Mouse (Mus musculus) embryonic facial prominence, embryonic 15.5 days (tissue): Measurements from ENCODE around the gene Pcbp3. TPM values are rescaled to one million over a fixed set of nuclear protein-coding genes. Genes with fewer than 3 reads are reported as not detected.

Experiments
- ATAC-seq: fragments of 200-750 bp; cut with Nextera tagmentation; 2 replicates; pipeline ENCODE4 v1.8.0; 2017; ENCODE audit warnings: low read depth, moderate TSS enrichment; ENCODE audit not compliant: insufficient number of reproducible peaks, low FRiP score, low TSS enrichment
- H3K27ac ChIP-seq: fragments of 300-500 bp; sonication (generic); replicated peaks from 2 replicates; pipeline ENCODE4 v1.5.1; 2015; ENCODE audit warnings: mild to moderate bottlenecking, inconsistent platforms
- H3K27me3 ChIP-seq: fragments of 300-500 bp; sonication (generic); 2 replicates; pipeline ENCODE4 v1.6.1; 2015; ENCODE audit warnings: inconsistent platforms
- H3K36me3 ChIP-seq: fragments of 300-500 bp; sonication (generic); 2 replicates; pipeline ENCODE4 v1.6.1; 2015; ENCODE audit warnings: mild to moderate bottlenecking, inconsistent platforms
- H3K4me1 ChIP-seq: fragments of 300-500 bp; sonication (generic); 2 replicates; pipeline ENCODE4 v1.6.1; 2015; ENCODE audit warnings: inconsistent platforms
- H3K4me2 ChIP-seq: fragments of 300-500 bp; sonication (generic); replicated peaks from 2 replicates; pipeline ENCODE4 v1.6.1; 2015; ENCODE audit warnings: mild to moderate bottlenecking, inconsistent platforms
- H3K4me3 ChIP-seq: fragments of 300-500 bp; sonication (generic); replicated peaks from 2 replicates; pipeline ENCODE4 v1.5.1; 2015; ENCODE audit warnings: mild to moderate bottlenecking, inconsistent platforms
- H3K9ac ChIP-seq: fragments of 300-500 bp; sonication (generic); 2 replicates; pipeline ENCODE4 v1.6.1; 2015; ENCODE audit warnings: inconsistent platforms
- H3K9me3 ChIP-seq: fragments of 300-500 bp; sonication (generic); replicated peaks from 2 replicates; pipeline ENCODE4 v1.6.1; 2016; ENCODE audit warnings: inconsistent platforms
- WGBS: fragments of 180-500 bp; shearing (Covaris S2); methylation state at CpG from one replicate; pipeline ENCODE4 v1.1.7; 2015; 5-methylcytosine and 5-hydroxymethylcytosine counted together
- polyA plus RNA-seq: library from polyadenylated mRNA; unstranded; fragments of >200 nt; fragmentation: Nextera tagmentation; extraction: Ambion mirVana; gene quantifications from 2 replicates; pipeline ENCODE4 v1.2.1, GENCODE M21; 2015

Gene Pcbp3
- polyA plus RNA-seq, 1 experiment from 2014 or later = 27.7 TPM

- Histone ChIP-seq H3K36me3 (no peaks in the 10 kb centered on the region), H3K4me3 (no peak overlapping the region), H3K27ac (0 out of 2 replicates have a peak overlapping the region, but pooled peaks have one; percentile 45), H3K9ac (no peak overlapping the region), H3K27me3 (no peaks in the 10 kb centered on the region), H3K4me2 (0 out of 2 replicates have a peak overlapping the region, but pooled peaks have one; percentile 10), H3K9me3 (no peaks in the 10 kb centered on the region), H3K4me1 (peaks cover 82% of the 10 kb centered on the region)
- 19% methylated on average over 11 of the region's 11 CpGs for WGBS
- ATAC-seq = no peak
Measured at GRCm38 (mm10) chr10:76728369-76728768, 233.3 kb downstream of the Pcbp3 start.

- ATAC-seq = no peak
- Histone ChIP-seq H3K4me2 (no peak overlapping the region), H3K9me3 (no peaks in the 10 kb centered on the region), H3K4me1 (peaks cover 73% of the 10 kb centered on the region), H3K4me3 (no peak overlapping the region), H3K36me3 (peaks cover 7% of the 10 kb centered on the region), H3K27me3 (no peaks in the 10 kb centered on the region), H3K27ac (peak overlapping the region; percentile 85), H3K9ac (no peak overlapping the region)
- 87% methylated on average over 7 of the region's 7 CpGs for WGBS
Measured at GRCm38 (mm10) chr10:76727301-76727700, 234.4 kb downstream of the Pcbp3 start.

GRCm38 (mm10) chr10:76726866-76727265 lies 234.8 kb downstream of the Pcbp3 start:
- H3K4me1 ChIP-seq = peaks cover 69% of the 10 kb centered on the region
- H3K4me2 ChIP-seq = no peak overlapping the region
- no peak overlapping the region for H3K4me3 ChIP-seq
- H3K27ac ChIP-seq = peak overlapping the region; percentile 85
- H3K9ac ChIP-seq = no peak overlapping the region
- WGBS = 86% methylated on average over 4 of the region's 4 CpGs
- H3K27me3 ChIP-seq = no peaks in the 10 kb centered on the region
- no peak for ATAC-seq
- peaks cover 11% of the 10 kb centered on the region for H3K36me3 ChIP-seq
- no peaks in the 10 kb centered on the region for H3K9me3 ChIP-seq

- Histone ChIP-seq H3K9me3 (no peaks in the 10 kb centered on the region), H3K27me3 (no peaks in the 10 kb centered on the region), H3K36me3 (peaks cover 22% of the 10 kb centered on the region), H3K4me1 (peaks cover 58% of the 10 kb centered on the region), H3K27ac (peak within 1 kb of the TSS; percentile 85), H3K9ac (peak within 1 kb of the TSS; percentile 57), H3K4me3 (peak within 1 kb of the TSS; percentile 54), H3K4me2 (peak within 1 kb of the TSS; percentile 77)
- ATAC-seq = peak; percentile 80
- WGBS = 20% methylated on average over 9 of the region's 9 CpGs
Measured at GRCm38 (mm10) chr10:76725682-76726285, 235.9 kb downstream of the Pcbp3 start, which contains the start of gene Col6a1. Col6a1 (minus strand) TSS chr10:76726168.

DNA sequence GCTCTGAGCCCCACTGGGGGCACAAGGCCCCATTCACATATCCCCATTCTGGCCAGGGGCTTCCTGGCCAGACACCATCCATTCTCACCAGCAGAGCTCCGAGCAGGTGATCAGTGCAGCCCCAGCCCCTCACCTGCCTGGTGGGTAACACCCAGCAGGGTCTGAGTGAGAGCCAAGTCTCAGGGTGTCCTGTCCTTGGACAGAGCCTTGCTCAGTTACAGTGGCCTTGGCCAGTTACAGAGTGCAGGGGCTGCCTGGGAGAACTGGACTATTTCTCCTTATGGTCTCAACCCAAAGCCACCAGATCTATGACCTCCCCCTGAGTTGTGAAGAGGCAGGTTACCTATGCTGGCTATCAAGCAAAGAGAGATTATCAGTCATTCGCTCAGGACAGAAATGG lies 236.6 kb downstream of the Pcbp3 start:
- Histone ChIP-seq H3K36me3 (peaks cover 29% of the 10 kb centered on the region), H3K4me3 (peak overlapping the region; percentile 54), H3K9me3 (no peaks in the 10 kb centered on the region), H3K4me2 (peak overlapping the region; percentile 77), H3K27ac (peak overlapping the region; percentile 85), H3K4me1 (peaks cover 51% of the 10 kb centered on the region), H3K27me3 (no peaks in the 10 kb centered on the region), H3K9ac (peak overlapping the region; percentile 57)
- 58% methylated on average over 2 of the region's 2 CpGs for WGBS
- no peak for ATAC-seq

DNA sequence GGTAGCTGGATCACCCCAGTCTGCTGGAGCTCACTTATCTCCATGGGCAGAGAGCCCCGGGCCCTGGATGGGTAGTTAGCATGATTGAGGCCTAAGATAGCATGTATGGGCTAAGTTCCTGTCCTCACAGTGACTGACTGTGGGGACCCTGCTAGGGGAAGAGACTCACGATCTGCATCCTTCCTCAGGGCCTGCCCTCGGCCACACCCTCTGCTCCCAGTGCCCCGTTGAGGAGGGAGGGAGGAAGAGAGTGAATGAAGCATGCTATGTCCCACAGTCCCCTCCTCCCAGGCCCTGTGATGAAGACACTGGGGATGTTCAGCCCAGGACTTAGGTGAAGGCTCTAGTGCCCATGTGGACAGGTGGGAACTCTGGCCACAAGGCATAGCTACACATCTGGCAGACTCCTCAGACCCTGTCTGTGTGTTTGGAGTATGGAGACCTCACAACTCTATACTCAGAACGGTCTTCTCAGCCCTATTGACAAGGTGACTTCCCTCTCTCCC lies 237.4 kb downstream of the Pcbp3 start:
- Histone ChIP-seq H3K9me3 (no peaks in the 10 kb centered on the region), H3K27me3 (no peaks in the 10 kb centered on the region), H3K27ac (no peak overlapping the region), H3K36me3 (peaks cover 37% of the 10 kb centered on the region), H3K4me1 (peaks cover 44% of the 10 kb centered on the region), H3K9ac (peak overlapping the region; percentile 4; the same call in 1 of the 2 replicates), H3K4me2 (peak overlapping the region; percentile 77), H3K4me3 (peak overlapping the region; percentile 54)
- 37% methylated on average over 5 of the region's 5 CpGs for WGBS
- ATAC-seq = no peak

- Histone ChIP-seq H3K27me3 (no peaks in the 10 kb centered on the region), H3K4me1 (peaks cover 31% of the 10 kb centered on the region), H3K4me3 (no peak overlapping the region), H3K9me3 (no peaks in the 10 kb centered on the region), H3K4me2 (no peak overlapping the region; the same call in 1 of the 2 replicates), H3K36me3 (peaks cover 50% of the 10 kb centered on the region), H3K27ac (no peak overlapping the region), H3K9ac (no peak overlapping the region)
- WGBS = 85% methylated on average over 18 of the region's 18 CpGs
- ATAC-seq = no peak
Measured at GRCm38 (mm10) chr10:76722751-76723450, 238.8 kb downstream of the Pcbp3 start.

DNA sequence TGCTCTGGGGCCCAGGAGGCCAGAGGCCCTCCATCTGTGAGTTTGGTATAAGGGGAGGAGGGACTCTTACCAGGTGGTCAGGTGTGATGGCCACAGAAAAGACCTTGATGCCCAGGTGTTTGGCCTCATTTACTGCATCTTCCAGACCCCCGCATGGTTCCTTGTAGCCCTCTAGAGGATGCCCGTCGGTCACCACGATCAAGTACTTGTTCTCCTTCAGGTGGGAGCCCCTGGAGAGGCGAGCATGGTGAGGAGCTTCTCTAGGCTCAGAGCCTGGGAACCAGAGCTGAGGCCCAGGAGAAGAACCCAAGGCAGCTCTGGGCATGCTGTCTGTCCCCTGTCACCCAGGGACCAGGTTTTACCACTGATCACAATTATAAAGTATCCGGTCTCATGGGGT lies 239.9 kb downstream of the Pcbp3 start:
- Histone ChIP-seq H3K36me3 (peaks cover 62% of the 10 kb centered on the region), H3K9me3 (no peaks in the 10 kb centered on the region), H3K27me3 (no peaks in the 10 kb centered on the region), H3K4me2 (no peak overlapping the region), H3K9ac (no peak overlapping the region), H3K27ac (no peak overlapping the region), H3K4me3 (no peak overlapping the region), H3K4me1 (peaks cover 20% of the 10 kb centered on the region)
- 92% methylated on average over 6 of the region's 6 CpGs for WGBS
- no peak for ATAC-seq

- H3K4me2 ChIP-seq = no peak overlapping the region
- peaks cover 67% of the 10 kb centered on the region for H3K36me3 ChIP-seq
- no peak overlapping the region for H3K4me3 ChIP-seq
- H3K27me3 ChIP-seq = no peaks in the 10 kb centered on the region
- 78% methylated on average over 11 of the region's 11 CpGs for WGBS
- H3K9me3 ChIP-seq = no peaks in the 10 kb centered on the region
- no peak overlapping the region for H3K9ac ChIP-seq
- no peak overlapping the region for H3K27ac ChIP-seq
- peaks cover 19% of the 10 kb centered on the region for H3K4me1 ChIP-seq
- ATAC-seq = no peak
Measured at GRCm38 (mm10) chr10:76721216-76721615, 240.5 kb downstream of the Pcbp3 start.

GRCm38 (mm10) chr10:76717631-76718030 lies 244.1 kb downstream of the Pcbp3 start:
- no peaks in the 10 kb centered on the region; the same call in 1 of the 2 replicates for H3K4me1 ChIP-seq
- H3K27me3 ChIP-seq = no peaks in the 10 kb centered on the region
- ATAC-seq = no peak
- H3K4me3 ChIP-seq = no peak overlapping the region
- WGBS = 89% methylated on average over 4 of the region's 4 CpGs
- H3K27ac ChIP-seq = no peak overlapping the region
- H3K9ac ChIP-seq = no peak overlapping the region
- H3K9me3 ChIP-seq = no peaks in the 10 kb centered on the region
- H3K36me3 ChIP-seq = peaks cover 97% of the 10 kb centered on the region
- H3K4me2 ChIP-seq = no peak overlapping the region

- no peak overlapping the region for H3K27ac ChIP-seq
- no peaks in the 10 kb centered on the region for H3K27me3 ChIP-seq
- no peaks in the 10 kb centered on the region for H3K9me3 ChIP-seq
- no peak overlapping the region for H3K4me2 ChIP-seq
- H3K4me1 ChIP-seq = no peaks in the 10 kb centered on the region
- WGBS = 91% methylated on average over 7 of the region's 7 CpGs
- no peak overlapping the region for H3K9ac ChIP-seq
- no peak for ATAC-seq
- H3K4me3 ChIP-seq = no peak overlapping the region
- H3K36me3 ChIP-seq = peaks cover 97% of the 10 kb centered on the region
Measured at GRCm38 (mm10) chr10:76717026-76717425, 244.7 kb downstream of the Pcbp3 start.
